ENCODE assay signal across 8 mouse cellular contexts in genomic region chr5:92856346-92856745, GRCm38 (mm10).
DNase-seq lines count a peak whose midpoint lies in the region.

No protein-coding gene starts in this region.

- DNase-seq in adrenal gland, adult (ENCODE audit: inconsistent age in 2 of 2, low spot score in 1 of 2) = peak; percentile 26 to 70
- no peak for DNase-seq in adrenal gland, postnatal 4 days (ENCODE audit: low spot score in 2 of 2)
- peak; percentile 77 for DNase-seq in 3134 (ENCODE audit: extremely low read depth, insufficient read length, low spot score)
- peak; percentile 76 to 77 for DNase-seq in cerebellum, postnatal 10 days
- DNase-seq in heart, postnatal 36 days = peak; percentile 40 to 53
- DNase-seq in lung, postnatal 25 days (ENCODE audit: low spot score) = peak; percentile 56
- DNase-seq in layer of hippocampus, adult 9-11 months = no peak
- no peak for DNase-seq in testis, postnatal 10 days (ENCODE audit: low spot score)

- intact Hi-C loops in heart, postnatal 36 days (cut with DNase I) = no loop called here

Comparison
In these comparisons a context has a peak if more than half of its experiments do, and no peak if none do; other contexts are left out.
1. DNase-seq: peak in adrenal gland, adult (2 of 2), 3134 (single experiment), cerebellum, postnatal 10 days (2 of 2), heart, postnatal 36 days (2 of 2) and lung, postnatal 25 days (single experiment); none in adrenal gland, postnatal 4 days (0 of 2), layer of hippocampus, adult 9-11 months (single experiment) and testis, postnatal 10 days (single experiment).